Mouse (Mus musculus) WW6 (cell line): ENCODE measurements around the gene Derl2.

Source experiments
- DNase-seq: peaks from one replicate; pipeline ENCODE4 v3.0.0-alpha.2; 2013; ENCODE audit warnings: low read depth, low spot score

Derl2 gene

GRCm38 (mm10) chr11:70982030-70982429 lies 37.6 kb downstream of the Derl2 start:
- no peak for DNase-seq

- no peak for DNase-seq
Observed at GRCm38 (mm10) chr11:70980751-70981510, 38.7 kb downstream of the Derl2 start.

GRCm38 (mm10) chr11:70980232-70980631 lies 39.4 kb downstream of the Derl2 start:
- no peak for DNase-seq

- DNase-seq, result no peak
Observed at GRCm38 (mm10) chr11:70977293-70977692, 42.3 kb downstream of the Derl2 start.

- DNase-seq, result no peak
Observed at GRCm38 (mm10) chr11:70975193-70975592, 44.4 kb downstream of the Derl2 start.

GRCm38 (mm10) chr11:70973947-70974346 lies 45.7 kb downstream of the Derl2 start:
- no peak for DNase-seq

GRCm38 (mm10) chr11:70972586-70972985 lies 47.1 kb downstream of the Derl2 start:
- DNase-seq, result no peak

GRCm38 (mm10) chr11:70970560-70971540 lies 48.8 kb downstream of the Derl2 start:
- no peak for DNase-seq

GRCm38 (mm10) chr11:70969821-70970559 lies 49.7 kb downstream of the Derl2 start, which contains the start of the genes Nup88 and Rpain:
Nup88 (minus strand) TSS chr11:70969973.
Rpain (plus strand) TSS chr11:70970213.
- peak; percentile 97 for DNase-seq

- no peak for DNase-seq
Observed at GRCm38 (mm10) chr11:70969271-70969794, 50.3 kb downstream of the Derl2 start.

- no peak for DNase-seq
Observed at GRCm38 (mm10) chr11:70964222-70964907, 55.3 kb downstream of the Derl2 start.

GRCm38 (mm10) chr11:70960786-70961554 lies 58.7 kb downstream of the Derl2 start:
- DNase-seq, result no peak
